Mouse (Mus musculus) urinary bladder, adult 18-20 months (tissue): ENCODE results near the gene Dynlt1a.
"Not testable (repeated sequence)": the region's sequence is repeated elsewhere in the genome, so short reads cannot be mapped to it uniquely, and the experiment has no call there.

Experiments
- DNase-seq, 2 experiments: peaks; one replicate each; pipeline ENCODE4 v3.0.0; 2022; ENCODE audit warnings: low spot score in 2 of 2, mixed read lengths in 2 of 2

Gene Dynlt1a

GRCm38 (mm10) chr17:6289045-6289444, 28.3 kb downstream of the Dynlt1a start:
- not testable (repeated sequence) for DNase-seq

GRCm38 (mm10) chr17:6286169-6286568, 31.1 kb downstream of the Dynlt1a start:
- not testable (repeated sequence) for DNase-seq

- DNase-seq, result not testable (repeated sequence)
Measured at GRCm38 (mm10) chr17:6283137-6283536, 34.2 kb downstream of the Dynlt1a start.

GRCm38 (mm10) chr17:6280513-6280912, 36.8 kb downstream of the Dynlt1a start:
- not testable (repeated sequence) for DNase-seq

- DNase-seq, result not testable (repeated sequence)
Measured at GRCm38 (mm10) chr17:6279772-6280171, 37.5 kb downstream of the Dynlt1a start.

- peak in 1 of 2 experiments; percentile 58 for DNase-seq
Measured at GRCm38 (mm10) chr17:6279205-6279604, 38.1 kb downstream of the Dynlt1a start.

- DNase-seq, result not testable (repeated sequence)
Measured at GRCm38 (mm10) chr17:6274693-6275092, 42.6 kb downstream of the Dynlt1a start.

GRCm38 (mm10) chr17:6271970-6272369, 45.3 kb downstream of the Dynlt1a start:
- DNase-seq, result not testable (repeated sequence)

- DNase-seq, result not testable (repeated sequence)
Measured at GRCm38 (mm10) chr17:6270840-6271239, 46.5 kb downstream of the Dynlt1a start.

- DNase-seq, result peak in 1 of 2 experiments; percentile 59
Measured at GRCm38 (mm10) chr17:6269876-6270831, 47.1 kb downstream of the Dynlt1a start.

- DNase-seq, result not testable (repeated sequence)
Measured at GRCm38 (mm10) chr17:6257070-6257456, 60.2 kb downstream of the Dynlt1a start.

- DNase-seq, result not testable (repeated sequence)
Measured at GRCm38 (mm10) chr17:6256400-6257069, 60.8 kb downstream of the Dynlt1a start, which contains the start of gene Tmem181a. Gene Tmem181a (plus strand): TSS chr17:6256860.
